Mouse (Mus musculus) embryo, embryonic 11.5 days (tissue): ENCODE data around the gene Elovl6.

Experiments
- DNase-seq: peaks from one replicate; pipeline ENCODE4 v3.0.0-alpha.2; 2012; ENCODE audit warnings: low read depth, low spot score

The Elovl6 gene

GRCm38 (mm10) chr3:129532180-129532864 is at the start of gene Elovl6:
Gene Elovl6, plus strand, starts transcription at chr3:129532355.
- peak; percentile 83 for DNase-seq

GRCm38 (mm10) chr3:129488774-129489173 is 43.4 kb upstream of the Elovl6 start:
- no peak for DNase-seq

- DNase-seq, result no peak
Measured at GRCm38 (mm10) chr3:129494123-129494522, 38.0 kb upstream of the Elovl6 start.

- no peak for DNase-seq
Measured at GRCm38 (mm10) chr3:129494731-129495130, 37.4 kb upstream of the Elovl6 start.

GRCm38 (mm10) chr3:129503781-129504180 is 28.4 kb upstream of the Elovl6 start:
- no peak for DNase-seq

- no peak for DNase-seq
Measured at GRCm38 (mm10) chr3:129504928-129505327, 27.2 kb upstream of the Elovl6 start.

GRCm38 (mm10) chr3:129507736-129508135 is 24.4 kb upstream of the Elovl6 start:
- DNase-seq, result no peak

- DNase-seq, result no peak
Measured at GRCm38 (mm10) chr3:129508571-129508970, 23.6 kb upstream of the Elovl6 start.

- DNase-seq, result no peak
Measured at GRCm38 (mm10) chr3:129509725-129510124, 22.4 kb upstream of the Elovl6 start.

- DNase-seq, result no peak
Measured at GRCm38 (mm10) chr3:129515863-129516436, 16.2 kb upstream of the Elovl6 start.

GRCm38 (mm10) chr3:129520499-129520898 is 11.7 kb upstream of the Elovl6 start:
- DNase-seq, result no peak

- DNase-seq, result no peak
Measured at GRCm38 (mm10) chr3:129523456-129524143, 8.6 kb upstream of the Elovl6 start.

GRCm38 (mm10) chr3:129527046-129527445 is 5.1 kb upstream of the Elovl6 start:
- no peak for DNase-seq

GRCm38 (mm10) chr3:129529311-129529710 is 2.8 kb upstream of the Elovl6 start:
- no peak for DNase-seq

- DNase-seq, result no peak
Measured at GRCm38 (mm10) chr3:129530461-129530860, 1.7 kb upstream of the Elovl6 start.

- DNase-seq, result peak; percentile 51
Measured at GRCm38 (mm10) chr3:129532865-129533742, 949 bp downstream of the Elovl6 start.

- DNase-seq, result peak; percentile 40
Measured at GRCm38 (mm10) chr3:129533743-129534530, 1.8 kb downstream of the Elovl6 start.

- no peak for DNase-seq
Measured at GRCm38 (mm10) chr3:129535444-129535843, 3.3 kb downstream of the Elovl6 start.

GRCm38 (mm10) chr3:129536109-129536508 is 4.0 kb downstream of the Elovl6 start:
- DNase-seq, result peak; percentile 92

GRCm38 (mm10) chr3:129537954-129538353 is 5.8 kb downstream of the Elovl6 start:
- no peak for DNase-seq

- DNase-seq, result no peak
Measured at GRCm38 (mm10) chr3:129540882-129541281, 8.7 kb downstream of the Elovl6 start.
